Mouse (Mus musculus): Measurements from ENCODE around the gene Atp6v1fnb.

- TF ChIP-seq CTCF (IDR thresholded peaks at IDR 0.05) = no peak
- no peak for TF ChIP-seq EP300 (IDR thresholded peaks at IDR 0.05)
Measured at GRCm38 (mm10) chr6:29426331-29426730, 44.9 kb upstream of the Atp6v1fnb start.
